Mouse (Mus musculus): ENCODE measurements around the gene Chtf18. TPM values are rescaled to one million over a fixed set of nuclear protein-coding genes. Genes with fewer than 3 reads are reported as not detected.

Gene Chtf18
- 18.8 and 20.4 TPM in 2 replicates for polyA plus RNA-seq (2015; fragmentation: Nextera tagmentation; extraction: Ambion mirVana)

GRCm38 (mm10) chr17:25727265-25728008, at the start of gene Chtf18, which contains the start of gene Rpusd1:
Gene Chtf18 (minus strand): TSS chr17:25727419.
Gene Rpusd1 (plus strand): TSS chr17:25727670.
- 2% methylated on average over 37 of the region's 37 CpGs for WGBS
- Histone ChIP-seq H3K27ac (replicated peaks) (0 out of 2 replicates have a peak within 1 kb of the TSS, but pooled peaks have one; percentile 21), H3K9ac (peak within 1 kb of the TSS; percentile 89), H3K9me3 (no peaks in the 10 kb centered on the region), H3K4me1 (peaks cover 23% of the 10 kb centered on the region), H3K27me3 (replicated peaks) (no peaks in the 10 kb centered on the region), H3K4me3 (peak within 1 kb of the TSS; percentile 68), H3K36me3 (peaks cover 39% of the 10 kb centered on the region), H3K4me2 (peak within 1 kb of the TSS; percentile 91)
- ATAC-seq (ENCODE audit: extremely low read depth, insufficient number of reproducible peaks, low FRiP score, low TSS enrichment): peak; percentile 95

GRCm38 (mm10) chr17:25775318-25776062, 48.3 kb upstream of the Chtf18 start:
- ATAC-seq (ENCODE audit: extremely low read depth, insufficient number of reproducible peaks, low FRiP score, low TSS enrichment): no peak
- no peak overlapping the region for H3K9ac ChIP-seq
- peaks cover 40% of the 10 kb centered on the region for H3K36me3 ChIP-seq
- no peaks in the 10 kb centered on the region; the same call in 1 of the 2 replicates for H3K27me3 ChIP-seq (replicated peaks)
- no peak overlapping the region for H3K4me2 ChIP-seq
- H3K4me3 ChIP-seq: no peak overlapping the region
- no peak overlapping the region for H3K27ac ChIP-seq (replicated peaks)
- WGBS: 78% methylated on average over 10 of the region's 10 CpGs
- no peaks in the 10 kb centered on the region for H3K9me3 ChIP-seq
- H3K4me1 ChIP-seq: peaks cover 15% of the 10 kb centered on the region

DNA sequence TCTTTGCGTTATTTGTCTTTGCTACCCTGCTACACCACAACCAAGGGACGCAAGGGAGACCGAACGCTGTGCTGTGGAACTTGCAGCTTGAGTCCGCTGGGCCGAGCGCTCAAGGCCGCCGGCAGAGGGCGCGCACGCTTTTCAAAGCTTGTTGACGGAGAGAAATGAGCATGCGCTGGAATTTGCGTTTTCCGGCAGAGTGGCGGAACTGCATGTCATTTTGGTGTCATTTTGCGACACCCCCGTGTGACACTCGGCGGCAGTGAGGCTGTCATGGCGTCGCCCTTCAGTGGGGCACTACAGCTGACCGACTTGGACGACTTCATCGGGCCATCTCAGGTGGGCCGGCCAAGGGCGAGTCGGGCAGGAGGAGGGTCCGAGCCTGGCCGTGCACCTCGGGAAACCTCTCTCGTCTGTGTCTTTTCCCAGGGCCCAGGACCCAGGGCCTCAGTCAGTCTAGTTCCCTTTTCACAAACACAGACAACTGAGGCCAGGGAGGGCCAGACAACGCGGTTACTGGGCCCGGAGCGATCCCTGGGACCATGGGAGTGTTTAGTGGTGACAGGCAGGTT, 46.4 kb upstream of the Chtf18 start, which contains the start of gene Narfl:
Gene Narfl, plus strand, starts transcription at position 228 of the 572 bp plus-strand sequence.
- Histone ChIP-seq H3K4me1 (peaks cover 15% of the 10 kb centered on the region), H3K4me3 (peak within 1 kb of the TSS; percentile 91), H3K4me2 (peak within 1 kb of the TSS; percentile 90), H3K9me3 (no peaks in the 10 kb centered on the region), H3K27me3 (replicated peaks) (peaks cover 14% of the 10 kb centered on the region), H3K9ac (peak within 1 kb of the TSS; percentile 97), H3K36me3 (peaks cover 22% of the 10 kb centered on the region), H3K27ac (replicated peaks) (peak within 1 kb of the TSS; percentile 55; the same call in 1 of the 2 replicates)
- WGBS: under 1% methylated on average over 37 of the region's 37 CpGs
- peak; percentile 77 for ATAC-seq (ENCODE audit: extremely low read depth, insufficient number of reproducible peaks, low FRiP score, low TSS enrichment)

GRCm38 (mm10) chr17:25769331-25769730, 42.1 kb upstream of the Chtf18 start:
- Histone ChIP-seq H3K9me3 (no peaks in the 10 kb centered on the region), H3K4me2 (no peak overlapping the region), H3K4me3 (no peak overlapping the region), H3K36me3 (no peaks in the 10 kb centered on the region), H3K9ac (no peak overlapping the region), H3K27me3 (replicated peaks) (peaks cover 39% of the 10 kb centered on the region), H3K27ac (replicated peaks) (no peak overlapping the region), H3K4me1 (peaks cover 7% of the 10 kb centered on the region)
- 47% methylated on average over 9 of the region's 9 CpGs for WGBS
- ATAC-seq (ENCODE audit: extremely low read depth, insufficient number of reproducible peaks, low FRiP score, low TSS enrichment): no peak

GRCm38 (mm10) chr17:25765886-25766285, 38.7 kb upstream of the Chtf18 start:
- no peak overlapping the region for H3K4me2 ChIP-seq
- H3K27me3 ChIP-seq (replicated peaks): peaks cover 39% of the 10 kb centered on the region
- no peak overlapping the region for H3K9ac ChIP-seq
- H3K27ac ChIP-seq (replicated peaks): no peak overlapping the region
- H3K36me3 ChIP-seq: no peaks in the 10 kb centered on the region
- no peaks in the 10 kb centered on the region for H3K4me1 ChIP-seq
- WGBS: 55% methylated on average over 5 of the region's 5 CpGs
- no peak overlapping the region for H3K4me3 ChIP-seq
- H3K9me3 ChIP-seq: no peaks in the 10 kb centered on the region
- no peak for ATAC-seq (ENCODE audit: extremely low read depth, insufficient number of reproducible peaks, low FRiP score, low TSS enrichment)

GRCm38 (mm10) chr17:25762591-25762990, 35.4 kb upstream of the Chtf18 start:
- WGBS: 33% methylated on average over 3 of the region's 3 CpGs
- Histone ChIP-seq H3K4me2 (no peak overlapping the region), H3K4me1 (no peaks in the 10 kb centered on the region), H3K9me3 (no peaks in the 10 kb centered on the region), H3K36me3 (no peaks in the 10 kb centered on the region), H3K4me3 (no peak overlapping the region), H3K27me3 (replicated peaks) (peaks cover 36% of the 10 kb centered on the region), H3K27ac (replicated peaks) (no peak overlapping the region), H3K9ac (no peak overlapping the region)
- ATAC-seq (ENCODE audit: extremely low read depth, insufficient number of reproducible peaks, low FRiP score, low TSS enrichment): no peak

- Histone ChIP-seq H3K4me1 (0 out of 2 replicates have a peak, but pooled peaks cover 2% of the 10 kb centered on the region), H3K4me3 (no peak overlapping the region), H3K27me3 (replicated peaks) (peaks cover 29% of the 10 kb centered on the region; the same call in 1 of the 2 replicates), H3K27ac (replicated peaks) (no peak overlapping the region), H3K36me3 (no peaks in the 10 kb centered on the region), H3K9ac (no peak overlapping the region; the same call in 1 of the 2 replicates), H3K4me2 (no peak overlapping the region), H3K9me3 (no peaks in the 10 kb centered on the region)
- ATAC-seq (ENCODE audit: extremely low read depth, insufficient number of reproducible peaks, low FRiP score, low TSS enrichment): no peak
- 24% methylated on average over 4 of the region's 4 CpGs for WGBS
These were observed 34.3 kb upstream of the Chtf18 start for GRCm38 (mm10) chr17:25761561-25761970.

DNA sequence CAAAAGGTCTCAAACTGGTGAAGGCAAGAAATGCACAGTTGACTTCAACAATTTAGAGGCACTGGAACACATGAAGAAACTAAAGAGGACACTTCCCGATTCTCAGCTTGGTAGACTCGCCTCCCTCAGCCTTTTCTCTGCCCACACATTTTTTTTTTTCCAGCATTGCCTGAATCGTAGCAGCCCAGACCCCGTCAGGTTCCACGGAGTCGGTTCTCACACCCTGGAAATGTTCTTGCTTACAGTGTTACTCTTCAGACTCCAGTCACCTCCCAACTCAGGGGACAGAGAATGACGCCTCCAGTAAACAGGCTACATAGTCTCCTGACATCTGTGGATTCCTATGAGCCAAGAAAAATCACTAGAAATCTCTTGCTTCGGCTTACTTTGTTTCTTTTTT, 32.9 kb upstream of the Chtf18 start:
- no peak overlapping the region for H3K4me2 ChIP-seq
- ATAC-seq (ENCODE audit: extremely low read depth, insufficient number of reproducible peaks, low FRiP score, low TSS enrichment): no peak
- 64% methylated on average over 8 of the region's 8 CpGs for WGBS
- no peak overlapping the region for H3K9ac ChIP-seq
- H3K9me3 ChIP-seq: no peaks in the 10 kb centered on the region
- peaks cover 15% of the 10 kb centered on the region for H3K4me1 ChIP-seq
- no peaks in the 10 kb centered on the region for H3K36me3 ChIP-seq
- H3K27ac ChIP-seq (replicated peaks): no peak overlapping the region
- no peak overlapping the region for H3K4me3 ChIP-seq
- peaks cover 24% of the 10 kb centered on the region; the same call in 1 of the 2 replicates for H3K27me3 ChIP-seq (replicated peaks)

- Histone ChIP-seq H3K36me3 (no peaks in the 10 kb centered on the region), H3K4me3 (no peak overlapping the region), H3K4me2 (no peak overlapping the region), H3K9me3 (no peaks in the 10 kb centered on the region), H3K27ac (replicated peaks) (peak overlapping the region; percentile 32; the same call in 1 of the 2 replicates), H3K27me3 (replicated peaks) (peaks cover 28% of the 10 kb centered on the region; the same call in 1 of the 2 replicates), H3K9ac (no peak overlapping the region), H3K4me1 (peaks cover 15% of the 10 kb centered on the region)
- 56% methylated on average over 3 of the region's 3 CpGs for WGBS
- ATAC-seq (ENCODE audit: extremely low read depth, insufficient number of reproducible peaks, low FRiP score, low TSS enrichment): no peak
These were observed 30.5 kb upstream of the Chtf18 start for GRCm38 (mm10) chr17:25757691-25758090.

DNA sequence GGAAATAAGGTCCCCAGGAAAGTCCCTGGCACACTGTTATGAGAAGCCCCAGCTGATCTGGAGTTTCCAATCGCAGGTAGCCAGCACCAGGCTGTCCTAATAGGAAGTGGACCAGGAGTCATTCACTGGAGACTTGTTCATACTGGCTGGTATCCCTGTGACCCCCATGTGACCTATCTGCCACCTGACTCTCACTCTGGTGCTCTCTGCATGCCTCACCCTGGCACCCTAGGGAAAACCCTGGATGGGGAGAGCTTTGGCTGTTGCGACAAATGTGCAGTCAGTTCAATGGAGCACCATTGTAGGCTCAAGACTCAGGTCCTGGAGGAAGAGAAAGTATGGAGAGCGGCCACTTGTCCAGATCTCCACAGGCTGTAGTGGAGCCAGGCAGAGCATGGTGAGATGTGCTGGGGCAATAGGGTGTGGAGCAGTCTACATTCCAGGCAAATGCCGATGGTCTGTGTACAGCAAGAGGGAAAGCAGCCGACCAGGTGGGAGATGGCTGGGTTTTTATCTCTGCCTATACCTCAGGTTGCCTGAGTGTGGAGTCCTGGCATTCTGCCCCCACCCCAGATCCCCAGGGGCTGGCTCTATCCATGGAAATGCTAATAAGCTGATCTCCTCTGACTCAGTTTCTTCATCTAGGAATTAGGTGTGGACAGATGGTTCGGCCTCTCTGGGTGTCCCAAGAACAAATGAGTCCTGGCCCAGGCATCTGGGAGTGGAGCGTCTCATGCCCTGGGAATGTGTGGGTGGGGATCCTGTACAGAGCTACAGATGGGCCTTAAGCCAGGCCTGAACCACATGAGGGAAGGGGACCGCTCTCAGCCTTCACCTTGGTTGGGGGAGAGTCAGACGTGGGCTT, 29.4 kb upstream of the Chtf18 start:
- H3K4me1 ChIP-seq: peaks cover 17% of the 10 kb centered on the region
- no peak overlapping the region for H3K4me3 ChIP-seq
- H3K9me3 ChIP-seq: no peaks in the 10 kb centered on the region
- peak overlapping the region; percentile 51 for H3K27ac ChIP-seq (replicated peaks)
- H3K36me3 ChIP-seq: no peaks in the 10 kb centered on the region
- H3K9ac ChIP-seq: no peak overlapping the region
- no peak overlapping the region for H3K4me2 ChIP-seq
- no peak for ATAC-seq (ENCODE audit: extremely low read depth, insufficient number of reproducible peaks, low FRiP score, low TSS enrichment)
- WGBS: 57% methylated on average over 9 of the region's 9 CpGs
- peaks cover 28% of the 10 kb centered on the region; the same call in 1 of the 2 replicates for H3K27me3 ChIP-seq (replicated peaks)
